Mouse (Mus musculus) layer of hippocampus, postnatal 14 days (tissue): Measurements from ENCODE around the gene Gripap1. TPM values are rescaled to one million over a fixed set of nuclear protein-coding genes. Genes with fewer than 3 reads are reported as not detected.
A peak's percentile ranks its signal among the peaks of the same experiment; 100 is the strongest.
"Not testable (repeated sequence)": the region's sequence is repeated elsewhere in the genome, so short reads cannot be mapped to it uniquely, and the experiment has no call there.

Source experiments
- DNase-seq, 2 experiments: peaks; one replicate each; pipeline ENCODE4 v3.0.0; 2021 to 2022; ENCODE audit warnings: low spot score in 2 of 2, mixed read lengths in 1 of 2
- total RNA-seq, 2 experiments: library from RNA; stranded (reverse); gene quantifications; 2 replicates each; pipeline ENCODE4 v1.2.3; 2021

The Gripap1 gene
- total RNA-seq, 2 experiments from 2014 or later = 88.1 to 98.9 TPM

DNA sequence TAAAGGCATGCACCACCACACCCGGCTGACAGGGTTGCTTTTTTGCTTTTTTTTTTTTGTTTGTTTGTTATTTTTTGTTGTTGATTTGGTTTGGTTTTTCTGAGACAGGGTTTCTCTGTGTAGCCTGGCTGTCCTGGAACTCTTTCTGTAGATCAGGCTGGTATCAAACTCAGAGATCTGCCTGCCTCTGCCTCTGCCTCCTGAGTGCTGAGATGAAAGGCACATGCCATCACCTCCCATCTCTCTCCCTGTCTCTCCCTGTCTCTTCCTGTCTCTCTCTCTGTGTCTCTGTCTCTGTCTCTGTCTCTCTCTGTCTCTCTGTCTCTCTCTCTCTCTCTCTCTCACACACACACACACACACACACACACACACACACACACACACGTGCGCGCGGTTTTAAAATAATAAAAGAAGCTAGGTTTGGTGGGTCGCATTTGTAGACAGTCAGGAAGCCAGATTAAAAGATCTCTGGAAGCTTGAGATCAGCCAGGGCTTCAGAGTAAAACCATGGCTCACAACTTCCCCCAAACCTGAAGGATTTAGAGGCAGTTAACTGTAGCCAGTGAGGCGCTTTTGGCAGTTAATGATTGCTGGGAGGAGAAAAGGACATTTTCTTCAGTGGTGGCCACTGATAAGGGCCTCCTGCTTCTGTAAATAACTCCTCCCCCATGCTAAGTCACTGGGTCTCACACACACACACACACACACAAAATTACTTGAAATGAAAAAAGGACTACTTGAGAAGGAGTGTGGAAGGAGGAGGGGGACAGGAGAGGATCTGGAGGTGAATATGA lies 10.9 kb upstream of the Gripap1 start:
- no peak for DNase-seq

DNA sequence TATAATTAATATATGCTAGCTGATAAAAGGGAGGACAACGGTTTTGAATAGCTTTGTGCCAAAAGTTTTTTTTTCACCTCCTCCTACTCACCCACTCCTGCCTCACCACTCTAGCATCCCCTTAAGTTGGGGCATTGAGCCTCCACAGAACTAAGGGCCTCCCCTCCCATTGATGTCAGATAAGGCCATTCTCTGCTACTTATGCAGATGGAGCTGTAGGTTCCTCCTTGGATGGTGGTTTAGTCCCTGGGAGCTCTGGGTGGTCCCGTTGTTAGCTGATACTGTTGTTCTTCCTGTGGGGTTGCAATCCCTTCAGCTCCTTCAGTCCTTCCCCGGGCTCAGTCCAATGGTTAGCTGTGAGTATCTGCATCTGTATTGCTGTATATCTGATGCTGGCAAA lies 10.3 kb upstream of the Gripap1 start:
- DNase-seq = no peak

DNA sequence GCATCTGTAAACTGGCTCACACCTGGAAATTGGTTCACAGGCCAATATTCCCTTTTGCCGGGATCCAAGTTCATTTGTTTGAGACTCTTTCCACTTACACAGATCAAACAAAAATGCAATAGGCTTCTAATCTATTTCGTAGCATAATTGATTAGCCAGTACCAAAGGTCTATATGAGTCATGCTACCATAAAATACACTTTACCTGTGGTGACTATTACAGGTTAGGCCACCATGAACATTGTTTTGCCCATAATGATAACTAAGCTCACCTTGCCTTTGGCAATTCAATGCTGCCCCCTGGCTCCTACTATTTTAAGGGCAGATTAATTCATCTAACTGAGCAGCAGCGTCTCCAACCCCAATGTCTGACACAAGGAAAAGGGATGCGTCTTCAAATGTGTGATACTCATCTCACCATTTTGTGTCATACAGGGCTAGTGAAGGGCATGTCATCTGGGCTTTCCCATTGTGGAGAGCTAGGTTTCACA lies 6.9 kb upstream of the Gripap1 start:
- no peak for DNase-seq

DNA sequence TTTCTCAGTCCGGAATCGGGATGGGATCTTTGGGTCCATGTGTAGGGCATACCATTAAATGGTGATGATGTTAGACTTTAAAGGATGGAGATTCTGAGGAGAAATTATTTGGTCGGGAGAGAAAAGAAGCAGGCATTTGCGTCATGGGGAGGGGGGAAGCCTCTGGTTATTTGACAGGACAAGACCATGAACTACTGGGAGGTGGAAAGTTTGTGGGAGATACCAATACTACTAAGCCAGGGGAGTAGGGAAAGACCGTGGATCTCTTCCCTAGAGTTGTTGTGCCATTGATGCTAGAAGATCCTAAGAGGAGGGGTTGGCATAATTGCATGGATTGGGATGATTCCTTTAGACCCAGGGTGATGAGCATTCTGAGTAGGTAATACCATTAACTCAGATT lies 744 bp downstream of the Gripap1 start:
- peak in 1 of 2 experiments; percentile 15 for DNase-seq

DNA sequence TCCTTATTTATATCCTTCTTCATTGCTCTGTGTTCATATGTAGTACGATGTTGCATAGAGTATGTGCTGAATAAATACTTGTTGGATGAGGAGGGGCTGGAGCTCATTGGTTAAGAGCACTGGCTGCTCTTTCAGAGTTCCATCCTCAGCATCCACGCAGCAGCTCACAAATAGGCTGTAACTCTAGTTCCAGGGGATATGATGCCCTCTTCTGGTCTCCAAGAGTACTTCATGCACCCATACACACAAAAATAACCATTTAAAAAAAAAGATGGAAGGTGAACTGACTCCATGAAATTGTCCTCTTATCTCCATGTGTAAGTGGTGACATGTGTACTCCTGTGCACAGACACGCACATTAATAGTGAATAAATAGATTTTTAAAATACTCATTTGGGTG lies 3.8 kb downstream of the Gripap1 start:
- DNase-seq = no peak

DNA sequence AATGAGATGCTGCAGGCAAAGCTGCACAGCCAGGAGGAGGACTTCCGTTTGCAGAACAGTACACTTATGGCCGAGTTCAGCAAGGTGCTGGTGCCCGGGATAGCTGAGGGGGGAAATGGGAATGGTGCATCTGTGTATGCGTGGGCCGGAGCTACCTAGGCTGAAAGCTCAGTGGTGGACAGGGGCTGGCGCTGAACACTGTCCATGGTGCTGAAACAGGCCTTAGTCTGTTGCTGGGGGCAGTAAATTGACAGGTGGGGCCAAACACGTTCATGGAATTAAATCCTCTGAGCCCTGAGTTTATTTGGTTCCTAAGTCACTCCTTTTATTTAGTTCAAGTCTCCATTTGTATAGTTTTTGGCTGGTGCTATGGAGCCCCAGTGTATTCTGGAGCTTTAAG lies 5.5 kb downstream of the Gripap1 start:
- DNase-seq = no peak

DNA sequence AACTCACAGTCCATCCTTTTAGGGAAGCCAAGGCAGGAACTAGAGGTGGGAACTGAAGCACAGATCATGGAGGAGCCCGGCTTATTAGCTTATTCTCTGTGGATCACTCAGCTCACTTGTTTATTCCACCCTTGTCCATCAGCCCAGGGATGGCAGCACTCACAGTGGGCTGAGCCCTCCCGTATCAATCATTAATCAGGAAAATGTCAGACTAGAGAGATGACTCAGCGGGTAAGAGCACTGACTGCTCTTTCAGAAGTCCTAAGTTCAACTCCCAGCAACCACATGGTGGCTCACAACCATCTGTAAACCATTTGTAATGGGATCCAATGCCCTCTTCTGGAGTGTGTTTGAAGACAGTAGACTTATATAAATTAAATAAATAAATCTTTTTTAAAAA lies 7.8 kb downstream of the Gripap1 start:
- DNase-seq = no peak

DNA sequence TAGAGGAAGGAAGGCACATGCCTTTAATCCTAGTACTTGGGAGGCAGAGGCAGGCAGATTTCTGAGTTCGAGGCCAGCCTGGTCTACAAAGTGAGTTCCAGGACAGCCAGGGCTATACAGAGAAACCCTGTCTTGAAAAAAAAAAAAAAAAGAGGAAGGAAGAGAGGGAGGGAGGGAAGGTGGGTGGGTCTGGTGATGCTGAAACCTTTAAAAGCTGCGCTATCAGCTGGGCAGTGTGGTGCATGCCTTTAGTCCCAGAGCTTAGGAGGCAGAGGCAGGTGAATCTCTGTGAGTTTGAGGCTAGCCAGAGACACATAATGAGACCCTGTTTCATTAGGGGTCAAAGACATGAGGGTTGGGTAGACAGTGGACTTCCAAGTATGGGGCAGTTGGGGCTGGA lies 12.6 kb downstream of the Gripap1 start:
- not testable (repeated sequence) for DNase-seq

DNA sequence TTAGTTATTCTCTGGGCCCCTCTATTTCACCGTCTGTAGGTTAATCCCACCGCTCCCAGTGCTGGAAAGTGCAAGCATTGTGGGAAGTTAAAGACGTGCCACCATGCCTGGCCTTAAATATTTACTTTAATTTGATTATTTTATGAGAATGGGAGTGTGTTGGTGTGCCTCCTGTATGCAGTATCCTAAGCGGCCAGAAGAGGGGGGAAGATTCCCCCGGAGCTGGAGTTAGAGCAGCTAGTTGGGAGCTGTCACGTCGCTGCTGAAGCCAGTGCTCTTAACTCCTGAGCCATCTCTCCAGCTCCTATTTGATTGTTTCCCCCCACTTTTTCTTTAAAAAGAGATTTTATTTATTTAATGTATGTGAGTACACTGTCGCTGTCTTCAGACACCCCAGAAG lies 25.5 kb downstream of the Gripap1 start:
- not testable (repeated sequence) for DNase-seq

DNA sequence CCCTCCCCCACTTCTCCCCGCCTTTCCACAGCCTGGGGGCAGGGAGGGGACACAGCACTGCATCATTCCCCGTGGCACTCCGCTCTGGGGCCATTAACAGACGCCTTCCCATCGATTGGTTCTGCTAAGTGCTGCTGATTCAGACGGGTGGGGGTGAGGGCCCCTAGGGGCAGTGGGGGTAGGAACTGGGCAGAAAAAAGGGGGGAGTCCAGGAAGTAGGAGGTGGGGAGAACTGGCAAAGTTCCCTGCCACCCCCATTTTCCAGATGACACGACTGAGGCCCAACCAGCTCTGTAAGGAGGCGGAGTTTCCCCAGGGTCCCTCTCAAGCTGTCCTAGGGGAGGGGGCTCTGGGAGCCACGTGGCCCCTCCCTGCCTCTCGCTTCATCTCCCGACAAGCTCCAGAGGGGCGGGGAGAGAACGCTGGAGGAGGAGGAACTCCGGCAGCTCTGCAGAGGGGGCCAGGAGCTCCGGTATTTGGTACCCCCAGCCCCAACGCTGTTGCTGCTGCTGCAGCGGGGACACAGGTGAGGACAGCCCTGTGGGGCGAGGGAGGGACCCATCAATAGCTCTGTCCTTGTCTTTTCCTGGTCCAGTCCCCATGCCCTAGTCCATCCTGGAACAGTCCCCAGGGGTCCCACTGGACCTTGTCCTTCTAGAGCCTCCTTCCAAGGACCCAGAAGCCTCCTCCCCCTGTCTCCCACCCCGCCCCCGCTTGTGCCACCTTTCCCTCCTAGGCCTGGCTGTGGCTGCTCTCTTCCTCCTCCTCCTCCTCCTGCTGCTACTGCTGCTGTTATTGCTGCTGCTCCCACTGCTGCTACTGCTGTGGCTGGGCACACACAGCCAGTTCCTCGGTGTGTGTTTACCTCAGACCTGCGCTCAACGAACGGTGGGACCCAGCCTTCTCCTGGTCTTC lies 32.6 kb downstream of the Gripap1 start, which contains the start of gene Kcnd1:
Gene Kcnd1, plus strand, starts transcription at position 425 of the 915 bp plus-strand sequence.
- peak; percentile 37 to 62 for DNase-seq

DNA sequence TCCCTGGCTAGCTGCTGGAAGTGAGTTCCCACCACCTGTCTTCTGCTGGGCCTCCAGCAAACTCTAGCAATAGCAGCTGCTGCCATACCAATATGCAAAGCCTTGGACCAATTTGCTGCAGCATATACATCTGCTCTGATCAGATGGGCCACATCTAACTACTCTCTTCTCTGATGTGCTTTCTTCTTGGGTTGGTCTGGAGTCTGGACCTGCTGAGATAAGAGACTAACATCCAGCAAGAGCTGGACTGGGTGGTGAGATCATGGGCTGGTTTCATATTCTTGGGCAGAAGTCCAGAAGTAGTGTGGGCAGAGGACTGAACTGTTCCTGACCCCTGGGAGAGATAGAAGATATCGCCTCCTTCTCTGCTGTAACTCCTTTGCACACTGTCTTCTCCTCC lies 47.6 kb downstream of the Gripap1 start:
- no peak for DNase-seq

DNA sequence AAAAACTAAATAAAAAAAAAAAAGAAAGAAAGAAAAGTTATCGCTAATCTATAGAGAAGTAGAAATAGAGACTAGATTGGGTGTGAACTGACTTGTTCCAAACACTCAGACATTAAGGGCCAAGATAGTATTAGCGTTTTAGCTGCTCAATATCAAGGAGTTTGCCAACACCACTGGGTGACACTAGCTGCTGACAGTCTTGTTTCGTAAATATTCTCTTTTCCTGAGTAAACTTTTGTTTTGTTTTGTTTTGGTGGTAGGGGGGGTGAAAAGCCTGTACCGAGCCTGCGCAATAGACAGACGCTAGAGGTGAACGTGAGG lies 51.2 kb downstream of the Gripap1 start:
- DNase-seq = no peak

DNA sequence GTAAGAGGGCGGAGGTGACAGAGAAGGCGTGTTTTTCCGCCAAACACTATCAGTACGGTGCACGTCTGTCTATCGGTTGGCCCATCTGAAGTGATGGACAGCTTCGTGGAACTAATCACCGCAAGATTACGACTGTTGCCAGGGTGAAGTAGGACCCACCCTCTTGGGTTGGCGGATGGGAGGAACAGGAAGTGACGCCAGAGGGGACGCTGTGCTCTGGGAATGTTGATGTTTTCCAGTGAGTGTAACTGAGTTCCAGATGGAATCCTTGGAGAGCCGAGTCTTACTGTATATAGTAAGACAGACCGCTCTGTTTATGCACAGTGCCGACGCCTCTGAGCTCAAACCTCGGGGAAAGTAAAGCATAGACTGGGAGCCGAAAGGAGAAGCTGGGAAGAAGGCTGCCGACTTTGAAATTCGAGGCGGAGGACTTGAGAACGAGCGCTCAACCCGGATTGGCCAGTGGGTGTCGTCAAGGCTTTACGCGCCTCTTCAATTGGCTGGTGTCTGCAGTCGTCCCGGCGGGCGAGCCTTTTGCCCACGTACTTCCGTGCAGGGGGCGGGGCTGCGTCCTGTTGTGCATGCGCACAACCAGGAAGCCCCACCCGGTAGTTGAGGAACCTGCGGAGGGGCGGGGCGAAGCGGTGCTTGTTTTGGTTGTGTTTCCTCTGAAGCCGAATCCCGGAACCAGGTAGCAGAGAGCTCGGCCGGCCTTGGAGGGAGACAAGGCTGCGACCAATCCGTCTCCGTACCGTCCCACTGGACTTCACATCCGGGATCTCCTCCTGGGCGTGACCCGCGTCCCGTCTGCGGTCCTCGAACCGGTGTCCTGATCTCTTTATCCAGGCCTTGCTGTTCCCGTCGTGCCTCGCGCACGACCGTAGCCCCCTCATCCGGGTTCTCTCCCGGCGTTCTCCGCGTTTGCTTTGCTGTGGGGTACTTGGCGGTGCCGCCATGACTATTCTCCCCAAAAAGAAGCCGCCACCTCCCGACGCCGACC lies 51.9 kb downstream of the Gripap1 start, which contains the start of gene Otud5:
Gene Otud5, plus strand, starts transcription at position 202 of the 1,000 bp plus-strand sequence.
- DNase-seq = peak; percentile 87 to 95

DNA sequence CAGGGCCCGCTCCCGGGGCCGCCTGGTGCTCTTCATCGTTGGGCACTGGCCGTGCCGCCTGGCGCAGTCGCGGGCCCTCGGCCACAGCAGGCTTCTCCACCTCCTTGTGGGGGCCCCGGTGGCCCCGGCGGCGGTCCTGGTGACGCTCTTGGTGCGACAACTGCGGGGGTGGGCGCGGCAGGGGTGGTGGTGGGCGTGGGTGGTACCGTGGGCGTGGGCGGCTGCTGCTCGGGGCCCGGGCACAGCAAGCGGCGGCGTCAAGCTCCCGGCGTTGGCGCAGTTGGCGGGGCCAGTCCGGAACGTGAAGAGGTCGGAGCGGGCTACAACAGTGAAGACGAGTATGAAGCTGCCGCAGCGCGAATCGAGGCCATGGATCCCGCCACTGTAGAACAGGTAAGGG lies 52.8 kb downstream of the Gripap1 start:
- DNase-seq = no peak

DNA sequence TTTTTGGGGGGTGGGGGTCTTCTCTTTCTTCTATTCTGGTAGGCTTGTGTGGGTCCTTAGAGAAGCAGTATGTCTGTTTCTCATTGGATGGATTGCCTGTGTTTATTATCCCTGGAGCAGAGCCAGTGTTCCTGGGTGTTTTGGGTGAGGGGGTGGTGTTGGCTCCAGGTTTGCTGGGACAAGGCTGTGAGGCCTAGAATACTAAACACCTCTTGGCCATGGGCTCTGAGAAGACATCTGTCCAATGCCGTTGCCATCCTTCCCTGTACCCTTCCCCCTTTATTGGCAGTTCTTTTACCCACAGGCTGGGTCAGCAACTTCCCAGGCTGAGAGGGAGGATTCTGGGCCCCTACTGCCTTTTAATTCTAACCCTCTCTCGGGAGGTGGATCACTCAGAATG lies 58.3 kb downstream of the Gripap1 start:
- DNase-seq = peak in 1 of 2 experiments; percentile 63

DNA sequence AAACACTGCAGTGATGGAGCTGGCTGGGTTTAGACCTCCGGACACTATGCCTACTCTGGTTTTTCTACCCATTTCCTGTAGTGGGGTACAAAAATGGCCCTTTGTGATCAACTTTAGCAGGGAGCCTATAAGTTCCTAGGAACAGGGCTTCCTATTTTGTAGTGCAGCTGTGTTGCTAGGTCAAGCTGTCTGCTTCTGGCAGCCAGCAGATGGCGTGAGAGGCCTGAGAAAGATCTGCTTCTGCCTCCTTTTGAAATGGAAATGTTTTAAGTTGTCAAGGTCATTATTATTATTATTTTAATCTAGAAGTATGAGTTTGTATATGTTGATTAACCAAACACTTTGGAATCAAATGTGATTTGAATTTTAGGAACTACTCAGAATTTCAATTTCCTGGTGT lies 65.0 kb downstream of the Gripap1 start:
- DNase-seq = no peak

DNA sequence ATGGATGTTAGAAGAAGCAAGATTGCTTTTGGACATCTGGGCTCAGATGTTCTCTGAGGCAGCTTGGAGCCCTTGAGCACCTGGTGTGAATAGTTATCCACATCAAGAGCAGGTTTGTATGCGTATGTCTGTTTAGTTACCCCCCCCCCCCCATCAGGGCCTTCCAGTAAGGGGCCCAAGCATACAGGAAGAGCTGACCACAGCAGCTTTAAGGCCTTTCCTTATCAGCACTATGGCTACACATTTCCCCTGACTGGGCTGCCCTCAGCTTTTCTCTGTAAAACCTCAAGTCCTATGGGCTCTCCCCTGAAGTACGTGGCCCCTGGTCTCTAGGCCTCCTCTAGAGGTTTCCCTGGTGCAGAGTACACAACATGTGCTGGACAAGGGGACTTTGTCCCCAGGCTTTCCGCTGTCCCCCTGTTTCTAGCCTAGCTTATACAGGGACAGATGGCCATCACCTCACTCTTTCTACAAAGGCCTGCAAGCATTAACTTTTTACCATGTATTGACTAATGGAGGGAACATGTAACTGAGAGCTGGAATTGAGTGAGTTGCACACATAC lies 69.7 kb downstream of the Gripap1 start:
- no peak for DNase-seq

DNA sequence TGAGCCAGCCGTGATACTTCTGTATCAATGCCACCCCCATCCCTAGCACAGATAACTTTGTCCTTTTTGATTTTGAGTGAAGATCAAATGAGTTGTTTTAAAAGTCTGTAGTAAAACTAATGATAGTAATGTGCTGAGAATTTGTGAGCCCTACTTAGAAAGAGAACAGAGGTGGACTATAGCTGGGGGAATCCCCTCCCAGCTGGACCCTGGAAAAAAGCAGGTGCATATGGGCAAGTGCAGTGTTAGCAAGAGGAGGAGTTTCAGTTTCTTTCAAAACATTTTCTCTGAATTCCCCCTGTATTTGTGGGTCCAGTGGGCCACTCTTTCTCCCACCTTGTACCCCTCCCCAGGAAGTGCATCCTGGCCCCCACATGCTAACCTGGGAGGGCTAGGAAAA lies 73.6 kb downstream of the Gripap1 start:
- no peak for DNase-seq

DNA sequence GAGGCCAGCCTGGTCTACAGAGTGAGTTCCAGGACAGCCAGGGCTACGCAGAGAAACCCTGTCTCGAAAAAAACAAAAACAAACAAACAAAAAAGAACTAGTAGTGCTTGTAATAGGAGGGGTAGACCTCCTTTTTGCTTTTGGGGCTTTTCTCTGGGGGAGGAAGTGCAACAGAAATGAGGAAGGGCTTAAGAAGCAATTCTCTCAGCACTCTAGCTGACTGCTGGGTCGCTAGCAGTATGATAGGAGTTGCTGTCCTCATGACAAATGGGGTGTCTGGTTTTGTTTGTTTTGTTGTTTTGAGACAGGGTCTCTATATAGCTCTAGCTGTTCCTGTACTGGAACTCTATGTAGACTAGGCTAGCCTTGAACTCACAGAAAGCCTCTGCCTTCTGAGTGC lies 75.0 kb downstream of the Gripap1 start:
- no peak for DNase-seq

DNA sequence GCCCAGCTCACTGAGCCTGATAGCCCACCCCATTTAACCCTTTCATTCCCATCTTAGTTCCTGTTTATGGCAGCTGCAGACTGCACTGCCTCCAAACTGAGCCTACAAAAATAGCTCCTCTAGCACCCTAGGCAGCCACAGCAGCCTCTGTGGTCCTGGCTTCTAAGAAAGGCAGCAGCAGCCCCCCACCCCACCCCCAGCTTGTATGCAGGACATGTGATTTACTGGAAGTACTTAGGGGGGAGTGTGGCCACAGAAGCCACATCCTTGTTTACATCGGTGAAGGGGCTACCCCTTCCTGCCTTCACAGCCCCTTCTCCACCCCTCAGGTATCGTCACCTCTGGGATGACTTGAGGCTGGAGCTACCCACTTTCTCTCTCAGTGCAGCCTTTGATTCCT lies 75.8 kb downstream of the Gripap1 start:
- no peak for DNase-seq

DNA sequence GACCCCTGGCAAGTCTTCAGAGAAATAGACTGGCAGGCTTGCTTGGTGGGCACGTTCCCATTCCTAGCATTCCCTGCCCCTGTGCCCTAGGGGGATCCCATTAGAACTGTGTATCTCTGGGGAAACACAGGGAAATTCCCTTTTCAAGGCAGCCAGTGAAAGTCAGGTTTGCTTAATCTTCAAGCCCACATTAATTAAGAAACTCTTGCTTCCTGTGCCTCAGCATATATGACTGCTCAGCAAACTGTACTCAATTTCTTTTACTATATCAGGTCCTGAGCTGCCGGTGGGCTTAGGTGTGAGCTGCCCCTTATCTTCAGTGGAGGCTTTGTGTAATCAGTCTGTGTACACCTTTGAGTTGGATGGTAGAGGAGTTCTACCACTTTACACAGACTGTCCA lies 76.2 kb downstream of the Gripap1 start:
- no peak for DNase-seq
